Mouse (Mus musculus) hindlimb bud, embryonic 11.5 days (tissue): ENCODE data around the gene 4930595M18Rik.

ENCODE experiments used
- DNase-seq: peaks from one replicate; pipeline ENCODE4 v3.0.0-alpha.2; 2012; ENCODE audit warnings: low read depth, low spot score; ENCODE audit errors: extremely low spot score

The 4930595M18Rik gene

DNA sequence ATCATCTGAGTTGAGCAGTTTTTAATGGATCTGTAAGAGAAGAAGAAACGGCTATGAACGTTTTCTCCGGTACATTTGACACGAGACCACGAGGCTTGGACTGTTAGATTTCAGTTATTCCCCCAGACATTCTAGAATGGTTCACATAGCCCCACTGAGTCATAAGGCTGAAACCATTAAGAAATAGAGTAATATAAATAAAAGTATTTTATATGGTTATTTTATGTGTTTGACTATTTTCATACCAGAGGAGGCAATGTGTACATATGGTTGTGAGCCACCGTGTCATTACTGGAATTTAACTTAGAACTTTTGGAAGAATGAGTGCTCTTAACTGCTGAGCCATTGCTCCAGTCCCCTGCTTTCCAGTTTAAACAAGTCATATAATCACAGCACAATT lies at the start of gene 4930595M18Rik:
TSS of gene 4930595M18Rik (minus strand) at position 101 of the 400 bp plus-strand sequence.
- no peak for DNase-seq

DNA sequence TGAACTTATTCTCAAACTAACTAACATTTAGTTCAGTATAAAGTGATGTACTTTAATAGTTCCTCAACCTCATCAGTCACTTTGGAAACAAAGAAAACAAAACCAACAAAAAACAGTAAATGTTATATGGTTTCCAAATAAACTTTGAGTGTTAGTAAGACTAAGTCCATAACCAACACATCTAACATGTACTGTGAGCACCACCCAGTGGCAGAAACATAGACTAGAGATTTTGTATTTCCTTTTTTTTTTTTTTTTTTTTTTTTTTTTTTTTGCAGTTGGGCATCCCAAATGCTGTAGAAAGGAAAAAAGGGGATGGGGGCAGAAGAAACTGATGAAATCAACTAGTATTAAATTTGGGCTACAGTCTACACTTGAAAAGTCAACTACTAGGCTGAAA lies 14.6 kb upstream of the 4930595M18Rik start:
- DNase-seq = peak; percentile 1
